Mouse (Mus musculus) lung, postnatal 0 days (tissue): ENCODE results near the gene Adat2. TPM values are rescaled to one million over a fixed set of nuclear protein-coding genes. Genes with fewer than 3 reads are reported as not detected.

ENCODE experiments used
- ATAC-seq: fragments of 200-750 bp; cut with Nextera tagmentation; 2 replicates; pipeline ENCODE4 v1.8.0; 2017; ENCODE audit warnings: moderate library complexity
- DNase-seq: peaks from one replicate; pipeline ENCODE4 v3.0.0-alpha.2; 2016; ENCODE audit warnings: low spot score
- H3K27ac ChIP-seq: fragments of 300-500 bp; sonication (generic); 2 replicates; pipeline ENCODE4 v1.5.1; 2014; ENCODE audit warnings: antibody characterized with exemption, mild to moderate bottlenecking, low read length, mixed read lengths
- H3K27me3 ChIP-seq: fragments of 300-500 bp; sonication (generic); replicated peaks from 2 replicates; pipeline ENCODE4 v1.6.1; 2014; ENCODE audit warnings: low read length, mixed read lengths; ENCODE audit not compliant: insufficient read depth
- H3K36me3 ChIP-seq: fragments of 300-500 bp; sonication (generic); 2 replicates; pipeline ENCODE4 v1.6.1; 2014; ENCODE audit warnings: low read length, mixed read lengths; ENCODE audit not compliant: insufficient read depth
- H3K4me1 ChIP-seq: fragments of 300-500 bp; sonication (generic); 2 replicates; pipeline ENCODE4 v1.6.1; 2014; ENCODE audit warnings: antibody characterized with exemption, low read depth, low read length, mixed read lengths; ENCODE audit not compliant: insufficient read depth
- H3K4me2 ChIP-seq: fragments of 300-500 bp; sonication (generic); replicated peaks from 2 replicates; pipeline ENCODE4 v1.6.1; 2014; ENCODE audit warnings: low read depth, mild to moderate bottlenecking, low read length, moderate library complexity, mixed read lengths
- H3K4me3 ChIP-seq: fragments of 300-500 bp; sonication (generic); 2 replicates; pipeline ENCODE4 v1.5.1; 2014; ENCODE audit warnings: low read depth, low read length
- H3K9ac ChIP-seq: fragments of 300-500 bp; sonication (generic); replicated peaks from 2 replicates; pipeline ENCODE4 v1.6.1; 2014; ENCODE audit warnings: low read depth, mild to moderate bottlenecking
- H3K9me3 ChIP-seq: fragments of 300-500 bp; sonication (generic); 2 replicates; pipeline ENCODE4 v1.6.1; 2016; ENCODE audit warnings: low read length, mixed read lengths
- CTCF ChIP-seq: IDR thresholded peaks from 2 replicates; pipeline ENCODE4 v1.5.1; 2016; ENCODE audit warnings: antibody characterized with exemption, mild to moderate bottlenecking
- EP300 ChIP-seq: IDR thresholded peaks from 2 replicates; pipeline ENCODE4 v1.6.1; 2016; ENCODE audit warnings: antibody characterized with exemption, mild to moderate bottlenecking, control low read depth
- WGBS: fragments of 180-500 bp; shearing (Covaris S2); extraction: QIAGEN DNeasy Blood & Tissue Kit; methylation state at CpG from one replicate; pipeline ENCODE4 v1.1.7; 2014; 5-methylcytosine and 5-hydroxymethylcytosine counted together
- polyA plus RNA-seq: library from polyadenylated mRNA; unstranded; fragments of >200 nt; fragmentation: Nextera tagmentation; extraction: Ambion mirVana; gene quantifications from 2 replicates; pipeline ENCODE4 v1.2.1, GENCODE M21; 2015

The Adat2 gene
- polyA plus RNA-seq, 1 experiment from 2014 or later, result 3.4 TPM

GRCm38 (mm10) chr10:13566393-13566792 is 13.7 kb downstream of the Adat2 start:
- no peak for DNase-seq
- Histone ChIP-seq H3K9ac (no peak overlapping the region), H3K4me3 (no peak overlapping the region), H3K9me3 (no peaks in the 10 kb centered on the region), H3K27me3 (no peaks in the 10 kb centered on the region), H3K27ac (no peak overlapping the region), H3K4me1 (no peaks in the 10 kb centered on the region), H3K36me3 (no peaks in the 10 kb centered on the region; the same call in 1 of the 2 replicates), H3K4me2 (no peak overlapping the region)
- ATAC-seq, result no peak
- WGBS, result 47% methylated on average over 13 of the region's 13 CpGs
- no peak for TF ChIP-seq EP300
- TF ChIP-seq CTCF, result no peak

GRCm38 (mm10) chr10:13569818-13570217 is 17.1 kb downstream of the Adat2 start:
- TF ChIP-seq CTCF (no peak), EP300 (no peak)
- Histone ChIP-seq H3K4me2 (no peak overlapping the region), H3K4me3 (no peak overlapping the region), H3K27me3 (no peaks in the 10 kb centered on the region), H3K9ac (no peak overlapping the region), H3K36me3 (no peaks in the 10 kb centered on the region), H3K9me3 (no peaks in the 10 kb centered on the region), H3K4me1 (no peaks in the 10 kb centered on the region), H3K27ac (no peak overlapping the region)
- WGBS, result 51% methylated on average over 7 of the region's 7 CpGs
- DNase-seq, result no peak
- no peak for ATAC-seq

GRCm38 (mm10) chr10:13570697-13571538 is 18.2 kb downstream of the Adat2 start:
- no peak overlapping the region for H3K4me2 ChIP-seq
- H3K4me3 ChIP-seq, result no peak overlapping the region
- no peak for TF ChIP-seq CTCF
- TF ChIP-seq EP300, result no peak
- no peaks in the 10 kb centered on the region for H3K9me3 ChIP-seq
- 74% methylated on average over 9 of the region's 9 CpGs for WGBS
- no peaks in the 10 kb centered on the region for H3K4me1 ChIP-seq
- H3K27ac ChIP-seq, result no peak overlapping the region
- H3K27me3 ChIP-seq, result no peaks in the 10 kb centered on the region
- no peak for DNase-seq
- no peak overlapping the region for H3K9ac ChIP-seq
- ATAC-seq, result no peak
- H3K36me3 ChIP-seq, result no peaks in the 10 kb centered on the region

GRCm38 (mm10) chr10:13572003-13572402 is 19.3 kb downstream of the Adat2 start:
- Histone ChIP-seq H3K36me3 (no peaks in the 10 kb centered on the region), H3K9ac (no peak overlapping the region), H3K9me3 (no peaks in the 10 kb centered on the region), H3K4me2 (no peak overlapping the region), H3K4me3 (no peak overlapping the region), H3K27me3 (no peaks in the 10 kb centered on the region), H3K4me1 (no peaks in the 10 kb centered on the region), H3K27ac (no peak overlapping the region)
- ATAC-seq (no peak), DNase-seq (peak; percentile 9)
- no peak for TF ChIP-seq CTCF
- no peak for TF ChIP-seq EP300
- WGBS, result 33% methylated on average over 10 of the region's 10 CpGs

- TF ChIP-seq EP300 (no peak), CTCF (no peak)
Measured at GRCm38 (mm10) chr10:13572410-13572809, 19.7 kb downstream of the Adat2 start.

GRCm38 (mm10) chr10:13577123-13577522 is 24.4 kb downstream of the Adat2 start:
- Histone ChIP-seq H3K36me3 (no peaks in the 10 kb centered on the region), H3K4me2 (no peak overlapping the region), H3K27ac (no peak overlapping the region), H3K4me3 (no peak overlapping the region), H3K4me1 (no peaks in the 10 kb centered on the region), H3K27me3 (no peaks in the 10 kb centered on the region), H3K9ac (no peak overlapping the region), H3K9me3 (no peaks in the 10 kb centered on the region)
- TF ChIP-seq CTCF, result no peak
- TF ChIP-seq EP300, result no peak
- WGBS, result 53% methylated on average over 7 of the region's 7 CpGs
- no peak for DNase-seq
- no peak for ATAC-seq

More at GRCm38 (mm10) chr10:13572410-13572809, 19.7 kb downstream of the Adat2 start:
- Histone ChIP-seq H3K9ac (no peak overlapping the region), H3K4me2 (no peak overlapping the region), H3K4me3 (no peak overlapping the region), H3K36me3 (no peaks in the 10 kb centered on the region), H3K27ac (no peak overlapping the region), H3K4me1 (no peaks in the 10 kb centered on the region), H3K27me3 (no peaks in the 10 kb centered on the region), H3K9me3 (no peaks in the 10 kb centered on the region)
- WGBS, result 70% methylated on average over 6 of the region's 6 CpGs
- no peak for ATAC-seq
- no peak for DNase-seq
